ENCODE assay signal across 24 mouse cellular contexts in the genomic region with DNA sequence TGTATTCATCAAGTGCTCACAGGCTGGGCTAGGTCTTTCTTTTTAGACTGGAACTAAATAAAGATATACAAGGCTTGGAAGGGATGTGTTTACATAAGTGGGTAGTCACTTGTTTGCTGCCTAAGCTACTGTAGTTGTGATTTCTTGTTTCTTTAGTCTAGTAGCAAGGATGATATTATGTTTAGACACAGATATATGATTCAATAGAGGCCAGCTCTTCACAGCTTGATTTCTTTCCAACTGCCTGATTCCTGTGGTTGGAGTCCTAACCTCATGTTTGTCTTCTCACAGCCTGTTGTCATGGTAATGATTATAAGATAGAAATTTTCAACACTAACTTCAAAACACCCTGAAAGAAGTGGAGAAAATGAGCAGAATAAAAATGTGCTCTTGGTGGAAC. TPM values are rescaled to one million over a fixed set of nuclear protein-coding genes. Genes with fewer than 3 reads are reported as not detected.
DNase-seq lines count a peak whose midpoint lies in the region; ATAC-seq and TF ChIP-seq lines count a peak whose summit lies in the region.
"Had no signal": no experiment of that assay in that cellular context is flagged by ENCODE, and none has a peak within 500 bp of the region (broad histone marks: within the 10 kb centered on the region; RNA-seq: fewer than 3 reads in every experiment).

No protein-coding gene starts in this region.

- no peaks in the 10 kb centered on the region for H3K27me3 ChIP-seq in kidney, postnatal 0 days (ENCODE audit: insufficient read depth, low read length)
- H3K27me3 ChIP-seq: CH12.LX; forebrain, embryonic 13.5 days had no signal

- DNase-seq in kidney, postnatal 0 days (ENCODE audit: low spot score) = peak; percentile 31
- DNase-seq in kidney, adult 9 months = no peak
- DNase-seq in CD4-positive helper T cell, adult 2 months (ENCODE audit: low read depth, low spot score) = peak; percentile 13
- peak; percentile 28 for DNase-seq in adipocyte (ENCODE audit: low spot score)
- no peak for DNase-seq in urinary bladder, adult 2 months (ENCODE audit: low spot score)
- DNase-seq in layer of hippocampus, postnatal 25 days (ENCODE audit: extremely low spot score in 1 of 2, low spot score in 1 of 2) = no peak
- DNase-seq: adrenal gland, postnatal 36 days; cerebellum, adult 9-10 months; gastrocnemius, adult 2 months; heart, postnatal 10 days; kidney, postnatal 10 days; right cerebral cortex, postnatal 4 days had no signal

- no peak overlapping the region for H3K27ac ChIP-seq in kidney, postnatal 0 days
- H3K27ac ChIP-seq: forebrain, embryonic 13.5 days; gastrocnemius, adult 2 months; heart, embryonic 10.5 days; hindbrain, embryonic 14.5 days; layer of hippocampus, adult 2 months; left cerebral cortex, adult 2 months; liver, embryonic 14.5 days; midbrain, embryonic 10.5 days had no signal

- no peak overlapping the region for H3K4me2 ChIP-seq in kidney, postnatal 0 days (ENCODE audit: low read length)
- H3K4me2 ChIP-seq: forebrain, embryonic 13.5 days; hindbrain, embryonic 14.5 days had no signal

- no peaks in the 10 kb centered on the region for H3K4me1 ChIP-seq in kidney, postnatal 0 days (replicated peaks; ENCODE audit: insufficient read depth, low read length)
- H3K4me1 ChIP-seq: forebrain, embryonic 13.5 days; heart, embryonic 10.5 days; midbrain, embryonic 10.5 days had no signal

- H3K36me3 ChIP-seq in kidney, postnatal 0 days (ENCODE audit: insufficient read depth, low read length) = no peaks in the 10 kb centered on the region
- H3K36me3 ChIP-seq: heart, embryonic 10.5 days; midbrain, embryonic 10.5 days had no signal

- no peak for TF ChIP-seq CTCF in kidney, postnatal 0 days (IDR thresholded peaks at IDR 0.05; ENCODE audit: low read depth)

- no peaks in the 10 kb centered on the region for H3K9me3 ChIP-seq in kidney, postnatal 0 days (replicated peaks; ENCODE audit: low read length)
- H3K9me3 ChIP-seq: forebrain, embryonic 13.5 days; heart, embryonic 10.5 days; midbrain, embryonic 10.5 days had no signal

- no peak overlapping the region for H3K4me3 ChIP-seq in kidney, postnatal 0 days (replicated peaks; ENCODE audit: low read depth, low read length)
- H3K4me3 ChIP-seq: forebrain, embryonic 13.5 days; gastrocnemius, adult 2 months; heart, embryonic 10.5 days; layer of hippocampus, adult 2 months; left cerebral cortex, adult 2 months; midbrain, embryonic 10.5 days had no signal

- ATAC-seq in kidney, postnatal 0 days (replicated peaks; ENCODE audit: low FRiP score, low read depth) = no peak
- ATAC-seq in megakaryocyte-erythroid progenitor cell, adult 5-6 weeks (replicated peaks; ENCODE audit: low FRiP score, low TSS enrichment, poor library complexity, severe bottlenecking) = 0 out of 2 replicates have a peak, but pooled peaks have one; percentile 22
- ATAC-seq: activated CD4-positive, CD25-positive, alpha-beta regulatory T cell, adult 4 months; forebrain, embryonic 13.5 days; intestine, postnatal 0 days had no signal

- H3K9ac ChIP-seq in kidney, postnatal 0 days (ENCODE audit: low read depth, low read length) = no peak overlapping the region
- H3K9ac ChIP-seq: forebrain, embryonic 13.5 days; hindbrain, embryonic 14.5 days; liver, embryonic 14.5 days had no signal

RNA-seq across cellular contexts. Expression of a gene that starts 27.6 kb away (rescaled TPM):
- polyA plus RNA-seq in kidney, postnatal 0 days (2015; fragmentation: Nextera tagmentation; extraction: Ambion mirVana) = 22.5 TPM in 2 replicates
- 37.9 and 40.5 TPM in 2 replicates for total RNA-seq in megakaryocyte-erythroid progenitor cell, adult 5-6 weeks (2014; fragmentation: Nextera tagmentation)
- 62.3 and 74.4 TPM in 2 replicates for total RNA-seq in megakaryocyte-erythroid progenitor cell, adult 5-6 weeks (2017)
- 26.4 and 28.3 TPM in 2 replicates for polyA plus RNA-seq in urinary bladder, adult 2 months (2012; rRNA removed)
- total RNA-seq in layer of hippocampus, postnatal 25 days (2021) = 10 to 100 TPM; 14.6 to 16.6 TPM

RNA-seq across cellular contexts. Expression of a gene that starts 38.6 kb away (rescaled TPM):
- 0.48 and 0.54 TPM in 2 replicates for polyA plus RNA-seq in kidney, postnatal 0 days (2015; fragmentation: Nextera tagmentation; extraction: Ambion mirVana)
- total RNA-seq in megakaryocyte-erythroid progenitor cell, adult 5-6 weeks (2014; fragmentation: Nextera tagmentation) = not detected in 2 replicates
- not detected in 2 replicates for total RNA-seq in megakaryocyte-erythroid progenitor cell, adult 5-6 weeks (2017)
- polyA plus RNA-seq in urinary bladder, adult 2 months (2012; rRNA removed) = not detected in 2 replicates
- total RNA-seq in layer of hippocampus, postnatal 25 days (2021) = under 1 TPM; 0.14 to 0.17 TPM
- total RNA-seq: gastrocnemius, adult 2 months had no signal
- polyA plus RNA-seq: activated CD4-positive, CD25-positive, alpha-beta regulatory T cell, adult 4 months; forebrain, embryonic 13.5 days; heart, embryonic 10.5 days; limb, embryonic 11.5 days; midbrain, embryonic 10.5 days had no signal

Comparison
In these comparisons a context has a peak if more than half of its experiments do, and no peak if none do; other contexts are left out.
1. DNase-seq: peak in kidney, postnatal 0 days (single experiment), CD4-positive helper T cell, adult 2 months (single experiment) and adipocyte (single experiment); none in kidney, adult 9 months (single experiment), urinary bladder, adult 2 months (single experiment) and layer of hippocampus, postnatal 25 days (0 of 2).